Mouse (Mus musculus) forelimb bud, embryonic 11.5 days (tissue): Measurements from ENCODE around the gene 2810408A11Rik.

Experiments used
- DNase-seq: peaks from one replicate; pipeline ENCODE4 v3.0.0-alpha.2; 2012; ENCODE audit warnings: low read depth, low spot score

2810408A11Rik gene

GRCm38 (mm10) chr11:69912716-69913530, 12.1 kb upstream of the 2810408A11Rik start:
- DNase-seq = no peak

- DNase-seq = no peak
Measured at GRCm38 (mm10) chr11:69911701-69912100, 10.9 kb upstream of the 2810408A11Rik start.

- no peak for DNase-seq
Measured at GRCm38 (mm10) chr11:69910781-69911560, 10.2 kb upstream of the 2810408A11Rik start.

GRCm38 (mm10) chr11:69910177-69910576, 9.4 kb upstream of the 2810408A11Rik start:
- no peak for DNase-seq

- DNase-seq = no peak
Measured at GRCm38 (mm10) chr11:69909174-69909573, 8.4 kb upstream of the 2810408A11Rik start.

GRCm38 (mm10) chr11:69908645-69909044, 7.9 kb upstream of the 2810408A11Rik start:
- DNase-seq = no peak

- no peak for DNase-seq
Measured at GRCm38 (mm10) chr11:69904311-69904710, 3.5 kb upstream of the 2810408A11Rik start.

GRCm38 (mm10) chr11:69902972-69903371, 2.2 kb upstream of the 2810408A11Rik start:
- no peak for DNase-seq

GRCm38 (mm10) chr11:69901993-69902392, 1.2 kb upstream of the 2810408A11Rik start:
- DNase-seq = no peak

- DNase-seq = peak; percentile 99
Measured at GRCm38 (mm10) chr11:69901406-69901846, 639 bp upstream of the 2810408A11Rik start.

- no peak for DNase-seq
Measured at GRCm38 (mm10) chr11:69899870-69900269, 917 bp downstream of the 2810408A11Rik start.

- no peak for DNase-seq
Measured at GRCm38 (mm10) chr11:69895291-69895690, 5.5 kb downstream of the 2810408A11Rik start, which contains the start of gene Acap1. Gene Acap1, minus strand, starts transcription at chr11:69895539.

- DNase-seq = no peak
Measured at GRCm38 (mm10) chr11:69894671-69895070, 6.1 kb downstream of the 2810408A11Rik start.

GRCm38 (mm10) chr11:69891482-69891881, 9.3 kb downstream of the 2810408A11Rik start:
- no peak for DNase-seq

GRCm38 (mm10) chr11:69886907-69887635, 13.7 kb downstream of the 2810408A11Rik start:
- no peak for DNase-seq

- no peak for DNase-seq
Measured at GRCm38 (mm10) chr11:69884663-69885062, 16.1 kb downstream of the 2810408A11Rik start.

GRCm38 (mm10) chr11:69884240-69884639, 16.5 kb downstream of the 2810408A11Rik start:
- DNase-seq = no peak

GRCm38 (mm10) chr11:69883527-69884151, 17.1 kb downstream of the 2810408A11Rik start:
- no peak for DNase-seq

GRCm38 (mm10) chr11:69883066-69883465, 17.7 kb downstream of the 2810408A11Rik start:
- no peak for DNase-seq

- no peak for DNase-seq
Measured at GRCm38 (mm10) chr11:69881787-69882670, 18.8 kb downstream of the 2810408A11Rik start.
